Mouse (Mus musculus): Measurements from ENCODE around the gene Alpl. TPM values are rescaled to one million over a fixed set of nuclear protein-coding genes. Genes with fewer than 3 reads are reported as not detected.

Alpl gene
- 1 to 10 TPM in 1 of 2 experiments, under 1 TPM in 1; 0.86 to 2.6 TPM for polyA plus RNA-seq (2017; shearing (Covaris generic))

DNA sequence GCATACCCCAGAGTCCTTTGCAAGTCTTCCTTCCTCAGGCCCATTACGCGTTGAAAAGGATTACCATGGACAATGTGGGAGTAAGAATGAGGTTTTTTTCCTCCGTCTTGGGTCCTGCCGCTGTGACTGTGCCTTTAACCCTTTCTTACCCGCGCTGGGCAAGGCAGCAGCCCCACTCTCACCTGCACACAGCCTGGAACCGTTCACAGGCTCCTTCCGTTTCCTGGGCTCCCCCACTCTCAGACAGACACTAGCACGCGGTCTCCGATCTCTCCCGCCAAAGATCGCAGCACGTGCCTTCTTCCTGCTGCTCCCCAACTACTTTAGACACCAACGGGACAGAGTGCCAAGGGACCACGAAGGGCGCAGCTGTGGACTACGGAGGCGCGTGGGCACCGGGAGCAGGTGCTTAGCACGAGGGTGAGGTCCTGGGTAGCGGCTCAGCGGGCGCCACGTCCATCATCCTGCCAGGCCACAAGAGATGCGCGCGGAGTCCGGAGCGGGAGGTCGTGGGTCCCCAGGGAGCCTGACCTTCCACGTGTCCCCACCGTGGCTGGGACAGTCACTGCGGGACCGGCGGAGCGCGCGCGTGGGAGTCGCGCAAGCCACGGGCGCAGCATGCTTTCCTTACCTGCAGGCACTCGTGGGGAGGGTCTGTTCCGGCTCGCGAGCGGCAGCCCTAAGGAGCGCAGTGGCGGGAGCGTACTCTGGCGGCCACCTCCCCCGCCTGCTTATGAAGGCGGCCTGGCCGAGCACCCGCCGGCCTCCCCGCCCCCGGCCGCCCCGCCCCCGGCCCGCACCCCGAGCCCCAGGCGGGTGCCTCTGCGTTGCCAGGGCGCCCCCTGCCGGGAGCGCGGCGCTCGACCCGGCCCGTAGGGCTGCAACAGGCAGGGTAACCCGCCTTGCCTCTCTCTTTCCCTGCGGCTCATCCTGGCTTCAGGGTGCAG is at the start of gene Alpl:
TSS of gene Alpl (minus strand) at position 774 of the 947 bp plus-strand sequence.

Other genes with a start within 250 kb of the Alpl start
- gene Ldlrad2, start 221.8 kb downstream of the Alpl start, polyA plus RNA-seq (2017; shearing (Covaris generic)): 1 to 10 TPM in 1 of 2 experiments, not detected in 1; 1.7 TPM
- gene Usp48, start 202.6 kb downstream of the Alpl start, polyA plus RNA-seq (2017; shearing (Covaris generic)): 10 to 100 TPM; 82.2 to 83.4 TPM
- 1 to 10 TPM; 3.4 to 3.5 TPM for gene Rap1gap, start 131.7 kb downstream of the Alpl start, polyA plus RNA-seq (2017; shearing (Covaris generic))
- gene Ece1, start 65.9 kb upstream of the Alpl start, polyA plus RNA-seq (2017; shearing (Covaris generic)): 10 to 100 TPM; 23.3 to 31.7 TPM
- gene Eif4g3, start 196.6 kb upstream of the Alpl start, polyA plus RNA-seq (2017; shearing (Covaris generic)): 10 to 100 TPM; 63.0 to 73.7 TPM

Data from inflammation-experienced regulatory T-cells (primary cell).